Mouse (Mus musculus) urinary bladder, adult 18-20 months (tissue): ENCODE results near the gene Dda1.
"Not testable (repeated sequence)": the region's sequence is repeated elsewhere in the genome, so short reads cannot be mapped to it uniquely, and the experiment has no call there.

Experiments
- DNase-seq, 2 experiments: peaks; one replicate each; pipeline ENCODE4 v3.0.0; 2022; ENCODE audit warnings: low spot score in 2 of 2, mixed read lengths in 2 of 2

Gene Dda1

DNA sequence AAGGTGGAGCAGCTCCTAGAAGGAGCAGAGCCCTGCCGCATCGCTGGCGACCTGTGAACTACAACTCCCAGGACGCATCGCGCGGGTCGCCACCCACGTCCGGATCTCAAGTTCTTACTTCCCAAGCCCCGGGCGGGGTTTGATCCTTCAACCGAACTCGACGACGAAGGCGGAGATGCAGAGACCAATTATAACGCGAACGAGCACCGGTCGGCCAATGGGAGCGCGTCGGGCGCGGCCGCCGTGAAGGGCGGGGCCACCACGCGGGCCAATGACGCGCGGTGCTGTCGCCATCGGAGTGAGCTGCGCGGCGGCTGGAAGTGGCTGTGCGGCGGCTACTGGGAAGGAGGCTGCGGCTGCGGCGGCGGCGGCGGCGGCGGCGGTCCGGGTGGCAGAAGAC lies at the start of gene Dda1:
TSS of gene Dda1 (plus strand) at position 284 of the 400 bp plus-strand sequence.
- peak; percentile 85 to 97 for DNase-seq

DNA sequence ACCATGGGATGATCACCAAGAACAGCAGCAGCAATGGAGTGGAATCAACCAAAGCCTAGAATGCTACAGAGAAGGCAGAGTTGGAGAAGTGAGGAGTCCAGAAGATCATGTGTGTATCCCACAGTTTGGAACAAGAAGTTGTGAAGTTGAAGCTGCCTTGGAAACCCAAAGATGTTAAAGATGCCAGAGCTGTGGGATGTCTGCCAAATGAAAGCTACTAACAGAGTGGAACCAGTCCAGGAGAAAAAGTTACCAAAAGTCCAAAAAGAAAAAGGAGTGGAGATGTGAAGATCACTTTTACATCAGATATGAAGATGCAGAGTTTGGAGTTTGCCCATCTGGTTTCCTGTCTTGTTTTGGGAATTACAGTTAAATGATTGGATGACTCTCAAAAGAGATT lies 46.9 kb upstream of the Dda1 start:
- DNase-seq: no peak

DNA sequence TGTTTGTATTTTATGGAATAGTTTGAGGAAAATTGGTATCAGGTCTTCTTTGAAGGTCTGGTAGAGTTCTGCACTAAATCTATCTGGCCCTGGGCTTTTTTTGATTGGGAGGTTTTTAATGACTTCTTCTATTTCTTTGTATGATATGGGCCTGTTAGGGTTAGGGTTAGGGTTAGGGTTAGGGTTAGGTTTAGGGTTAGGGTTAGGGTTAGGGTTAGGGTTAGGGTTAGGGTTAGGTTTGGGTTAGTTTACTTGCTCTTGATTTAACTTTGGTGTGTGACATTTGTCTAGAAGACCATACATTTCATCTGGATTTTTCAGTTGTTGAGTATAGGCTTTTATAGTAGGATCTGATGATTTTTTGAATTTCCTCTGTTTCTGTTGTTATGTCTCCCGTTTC lies 36.1 kb upstream of the Dda1 start:
- DNase-seq: not testable (repeated sequence)

DNA sequence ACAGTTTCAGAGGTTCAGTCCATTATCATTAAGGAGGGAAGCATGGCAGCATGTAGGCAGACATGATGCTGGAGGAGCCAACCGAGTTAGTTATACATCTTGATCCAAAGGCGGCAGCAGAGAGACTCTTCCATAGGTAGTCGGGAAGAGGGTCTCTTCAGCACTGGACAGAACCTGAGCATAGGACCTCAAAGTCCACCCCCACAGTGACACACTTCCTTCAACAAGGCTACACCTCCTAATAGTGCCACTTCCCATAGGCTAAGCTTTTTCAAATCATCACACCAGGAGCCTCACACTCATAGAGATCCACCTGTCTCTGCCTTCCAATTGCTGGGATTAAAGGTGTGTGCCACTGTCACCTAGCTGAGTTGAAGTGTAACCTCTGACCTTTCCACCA lies 32.0 kb upstream of the Dda1 start:
- DNase-seq: no peak

DNA sequence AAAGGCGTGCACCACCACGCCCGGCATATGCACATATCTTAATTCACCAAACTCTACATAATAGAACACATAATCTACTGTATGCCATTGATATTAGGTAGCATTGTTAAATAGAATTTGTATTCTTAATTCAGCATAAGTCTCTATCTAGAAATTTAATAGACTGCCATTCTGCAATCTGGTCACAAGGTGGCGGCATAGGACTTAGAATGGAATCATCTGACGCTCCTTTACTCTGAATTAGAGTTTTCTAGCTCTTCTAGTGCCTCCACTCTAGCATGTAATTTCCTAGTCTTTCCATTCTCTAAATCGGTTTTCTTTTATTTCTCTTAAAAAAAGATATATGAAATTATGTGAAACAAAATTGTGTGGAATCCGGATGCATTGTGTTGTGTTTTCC lies 27.6 kb upstream of the Dda1 start:
- no peak for DNase-seq

DNA sequence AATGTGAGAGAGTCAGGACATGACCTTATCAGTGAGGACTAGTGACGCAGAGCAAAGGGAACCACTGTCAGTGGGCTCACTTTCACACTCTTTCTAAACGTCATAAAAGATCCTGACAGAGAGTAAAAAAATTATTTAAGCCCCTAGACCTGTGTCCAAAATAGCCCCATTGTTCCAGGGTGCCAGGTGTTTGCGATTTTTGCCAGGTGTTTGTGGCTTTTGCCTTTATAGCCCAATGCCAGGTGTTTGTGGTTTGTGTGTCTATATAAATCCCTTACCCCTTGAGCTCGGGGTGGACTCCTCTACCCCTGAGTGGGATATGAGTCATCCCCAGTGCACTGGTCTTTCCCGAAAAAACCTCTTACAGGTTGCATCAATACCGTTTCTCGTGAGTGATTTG lies 23.9 kb upstream of the Dda1 start:
- DNase-seq: no peak

DNA sequence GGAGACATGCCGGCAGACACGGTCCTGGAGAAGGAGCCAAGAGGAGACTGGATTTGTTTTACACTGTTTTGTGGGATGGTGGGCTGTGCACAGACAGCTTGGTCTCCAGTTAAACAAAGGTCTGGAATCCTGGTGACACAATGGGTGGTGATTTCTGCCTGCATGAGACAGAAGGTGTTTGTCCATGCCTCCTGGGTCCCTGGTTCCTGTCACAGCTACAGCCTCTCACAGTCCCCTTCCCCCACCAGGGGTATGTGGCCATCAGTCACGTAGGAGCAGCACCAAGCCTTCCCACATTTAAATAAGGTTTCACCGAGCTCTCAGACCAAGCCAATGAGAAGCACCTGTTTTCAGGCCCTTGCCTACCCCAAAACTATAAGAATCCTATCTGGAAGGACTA lies 17.7 kb upstream of the Dda1 start:
- DNase-seq: no peak

DNA sequence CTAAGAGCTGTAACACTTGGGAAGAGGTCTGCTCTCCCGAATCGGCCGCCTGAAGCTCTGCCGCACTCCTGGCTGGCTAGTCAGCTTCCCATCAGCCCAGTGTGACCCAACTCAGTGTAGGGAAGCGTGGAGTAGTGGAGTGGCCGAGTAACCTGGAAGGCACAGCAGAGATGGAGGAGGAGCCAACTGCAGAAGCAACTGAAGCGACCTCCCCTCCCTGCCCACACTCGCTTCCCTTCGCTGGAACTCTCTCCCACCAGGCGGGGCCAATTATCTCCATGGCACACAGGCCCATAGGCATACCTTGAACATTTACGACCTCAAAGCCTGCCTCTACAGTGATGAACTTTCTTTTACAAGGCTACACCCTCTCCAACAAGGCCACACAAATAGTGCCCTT lies 17.2 kb upstream of the Dda1 start:
- no peak for DNase-seq

DNA sequence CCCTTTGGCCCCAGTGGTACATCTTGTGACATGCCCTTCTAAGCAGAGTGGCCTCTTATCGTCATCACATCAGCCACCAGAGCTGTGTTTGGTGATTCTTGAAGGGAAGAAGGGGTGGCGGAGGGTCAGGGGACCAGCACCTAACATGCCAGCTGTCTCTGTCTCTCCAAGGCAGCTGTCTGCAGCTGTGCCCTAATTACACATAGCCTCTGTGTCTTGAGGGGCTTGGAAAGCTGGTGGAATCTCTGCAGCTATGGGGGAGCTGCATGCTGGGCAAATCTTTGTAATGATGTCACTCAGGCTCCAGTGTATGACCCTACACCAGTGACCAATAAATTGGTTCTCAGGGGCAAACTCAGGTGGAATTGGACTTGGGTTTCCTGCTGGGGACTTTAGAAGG lies 16.3 kb upstream of the Dda1 start:
- no peak for DNase-seq

DNA sequence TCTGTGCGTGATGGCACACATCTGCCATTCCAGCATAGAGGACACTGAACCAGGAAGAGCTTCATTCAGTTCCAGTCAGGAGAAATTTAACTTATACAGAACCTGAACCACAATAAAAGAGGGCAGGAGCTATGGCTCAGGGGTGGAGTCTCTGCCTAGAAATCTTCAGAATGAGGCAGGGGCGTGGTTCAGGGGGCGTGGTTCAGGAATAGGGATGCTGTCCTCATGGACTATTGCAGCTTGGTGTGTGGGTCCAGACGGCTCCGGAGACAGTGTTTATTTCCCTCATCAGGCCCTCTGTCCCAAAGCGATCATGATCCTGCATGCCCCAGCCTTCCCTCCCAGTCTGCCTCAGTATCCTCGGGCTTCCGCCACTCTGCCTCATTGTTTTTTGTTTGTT lies 14.3 kb upstream of the Dda1 start:
- DNase-seq: no peak

DNA sequence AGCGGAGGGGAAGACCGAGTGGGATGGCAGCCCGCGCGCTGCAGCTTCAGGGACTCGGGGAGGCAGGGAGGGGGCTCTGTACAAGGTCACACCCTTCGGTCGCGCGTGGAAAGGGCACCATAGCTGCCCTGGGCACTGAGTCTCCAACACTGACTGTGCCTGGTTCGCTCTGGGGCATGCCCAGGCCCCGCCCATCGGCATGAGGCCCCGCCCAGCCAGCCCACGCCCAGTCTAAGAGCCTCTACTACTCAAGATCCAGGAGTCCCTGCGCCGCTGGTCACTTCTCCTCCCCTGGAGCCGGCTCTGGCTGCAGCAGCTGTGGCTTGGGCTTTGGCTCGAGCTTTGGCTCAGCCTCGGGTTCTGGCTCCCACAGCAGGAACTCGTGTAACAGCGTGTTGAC lies 12.1 kb upstream of the Dda1 start:
- DNase-seq: no peak

DNA sequence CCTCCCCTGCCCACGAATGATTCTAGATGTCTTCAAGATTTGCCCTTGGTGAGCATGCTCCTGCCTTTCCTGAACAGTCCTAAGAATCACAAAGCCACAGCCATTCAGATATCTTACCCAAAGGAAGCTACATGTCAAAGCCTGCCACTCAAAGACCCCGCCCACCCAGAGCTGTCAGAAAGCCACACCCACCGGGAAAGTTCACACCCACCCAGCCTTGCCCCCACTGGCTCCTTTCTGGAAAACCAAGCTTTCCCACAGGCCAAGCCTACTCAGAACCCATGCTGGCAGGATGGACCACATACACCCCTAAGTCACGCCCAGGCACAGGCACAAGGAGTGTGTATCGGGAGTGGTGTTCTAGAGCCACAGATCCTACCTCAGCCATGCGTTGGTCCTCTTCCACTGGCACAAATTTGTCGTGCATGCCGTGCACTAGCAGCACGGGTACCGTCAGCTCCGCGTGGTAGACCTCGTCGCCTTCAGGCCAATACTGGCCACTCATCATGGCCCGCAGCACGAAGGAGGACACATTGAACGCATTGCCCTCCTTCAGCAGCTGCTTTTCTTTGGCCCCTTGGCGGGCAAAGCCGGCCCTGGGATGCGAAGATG lies 11.2 kb upstream of the Dda1 start:
- no peak for DNase-seq

DNA sequence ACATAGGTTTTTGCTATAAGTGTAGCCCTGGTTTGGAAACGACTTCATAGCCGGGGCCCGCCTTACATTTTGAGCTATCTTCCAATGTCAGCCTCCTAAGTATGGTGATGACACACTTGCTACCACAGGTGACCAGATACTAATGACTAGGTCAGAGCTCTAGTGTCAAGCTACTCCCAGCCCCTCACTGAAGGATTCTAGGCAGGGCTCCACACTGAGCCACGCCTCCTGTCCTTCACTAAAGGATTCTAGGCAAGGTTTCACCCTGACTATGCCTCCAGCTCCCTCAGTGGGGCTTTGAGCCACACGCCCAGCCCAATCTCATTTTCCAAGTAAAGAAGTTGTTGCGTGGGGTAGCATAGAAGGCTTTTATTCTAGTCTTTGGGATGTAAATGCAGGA lies 8.3 kb upstream of the Dda1 start:
- DNase-seq: no peak

DNA sequence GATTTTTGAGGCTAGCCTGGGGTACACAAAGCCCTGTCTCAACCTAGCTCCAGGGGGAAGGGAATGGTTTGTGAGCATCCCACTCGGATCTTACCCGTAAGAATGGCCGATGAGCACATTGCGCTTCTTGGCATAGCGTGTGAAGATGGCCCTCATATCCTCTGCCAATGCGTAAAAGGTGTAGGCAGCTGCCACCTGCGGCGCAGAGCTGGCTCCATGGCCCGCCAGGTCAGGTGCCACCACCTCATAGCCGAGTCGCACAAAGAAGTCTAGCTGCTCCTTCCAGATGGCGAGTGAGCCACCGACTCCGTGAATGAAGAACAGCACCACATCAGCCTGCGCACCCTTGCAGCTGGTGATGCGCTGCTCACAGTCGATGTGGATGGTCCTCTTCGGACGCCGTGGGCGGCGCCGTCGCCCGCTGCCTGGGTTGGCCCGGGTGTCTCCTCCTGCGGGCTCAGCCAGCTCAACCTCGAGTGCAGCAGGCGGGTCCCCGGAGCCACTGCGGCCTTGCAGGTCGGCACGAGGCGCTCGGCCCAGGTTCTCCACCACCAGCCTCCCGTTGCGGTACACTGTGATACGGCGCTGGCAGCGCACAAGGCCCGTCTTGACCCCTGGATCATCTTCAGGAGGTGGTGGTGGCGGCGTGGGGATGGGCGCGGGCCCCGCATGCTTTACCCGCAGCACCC lies 7.7 kb upstream of the Dda1 start:
- no peak for DNase-seq

DNA sequence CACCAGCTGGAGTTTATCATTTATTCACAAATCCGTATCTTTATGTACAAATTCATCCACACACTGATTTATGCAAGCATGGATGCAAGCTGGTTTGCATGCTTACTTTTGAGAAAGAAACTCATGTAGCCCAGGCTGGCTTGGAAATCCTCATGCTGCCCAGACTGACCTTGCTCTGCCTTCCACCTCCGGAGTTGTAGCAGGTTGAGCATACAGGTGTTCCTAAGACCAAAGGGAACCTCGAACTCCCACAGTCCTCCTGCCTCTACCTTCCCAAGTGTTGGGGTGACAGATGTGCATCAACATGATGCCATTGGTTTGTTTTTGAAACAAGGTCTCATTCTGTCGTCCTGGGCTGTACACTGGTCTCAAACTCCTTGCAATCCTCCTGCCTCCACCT lies 6.8 kb upstream of the Dda1 start:
- DNase-seq: no peak

DNA sequence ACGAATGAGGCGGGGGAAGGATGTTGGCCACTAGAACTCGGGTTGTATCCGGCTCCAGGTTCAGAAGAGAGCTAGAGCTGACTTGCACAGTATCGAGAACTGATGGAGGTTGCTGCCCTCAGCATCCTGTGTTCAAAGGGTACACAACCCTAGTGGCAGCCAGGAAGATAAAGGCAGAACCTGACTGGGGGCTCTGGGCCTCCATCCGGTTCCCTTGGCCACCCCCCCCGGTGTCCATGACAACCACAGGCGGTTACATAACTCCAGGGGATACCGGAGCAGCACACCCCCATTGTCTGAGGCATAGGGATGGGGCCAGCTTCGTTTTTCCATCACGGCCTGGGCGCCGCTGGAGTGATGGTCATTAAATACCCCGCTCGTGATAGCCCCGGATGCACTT lies 6.2 kb upstream of the Dda1 start:
- DNase-seq: no peak

DNA sequence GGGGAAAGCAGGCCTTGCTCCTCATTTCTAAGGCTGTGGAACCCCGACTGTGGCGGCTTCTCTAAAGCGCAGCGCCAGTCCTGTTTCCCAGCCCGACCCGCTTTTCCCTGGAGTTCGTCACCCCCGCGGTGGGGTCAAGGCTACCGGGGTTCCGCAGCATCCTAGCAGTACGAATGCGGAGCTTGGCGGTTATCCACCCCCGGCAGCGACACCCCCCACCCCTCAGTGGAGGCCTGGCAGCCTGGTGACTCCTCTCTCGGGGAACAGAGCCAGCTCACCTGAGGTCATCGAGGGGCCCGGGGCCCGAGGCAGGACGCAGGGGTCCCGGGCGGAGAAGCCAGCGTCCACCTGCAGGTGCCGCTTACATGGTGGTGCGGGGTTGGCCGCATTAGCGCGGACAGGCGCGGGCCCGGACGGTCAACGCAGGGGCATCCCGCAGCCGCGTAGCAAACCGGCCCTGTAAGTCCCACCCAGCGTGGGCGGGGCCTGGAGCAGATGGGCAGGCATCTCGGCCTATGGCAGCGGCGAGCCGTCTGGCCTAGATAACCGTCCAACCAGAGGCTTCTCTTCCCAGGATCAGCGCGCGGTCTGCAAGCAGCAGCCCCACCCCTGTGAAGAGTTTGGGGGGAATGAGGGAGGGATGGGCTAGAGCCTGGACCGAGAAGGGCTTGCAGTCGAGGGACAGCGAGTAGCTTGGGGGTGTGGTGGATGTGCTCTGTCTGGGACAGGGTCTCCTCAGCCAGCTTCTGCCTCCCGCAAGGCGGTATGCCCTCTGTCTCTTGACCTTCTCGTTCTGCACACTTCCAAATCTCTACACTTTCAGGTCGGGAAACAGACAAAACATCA lies 5.6 kb upstream of the Dda1 start, which contains the start of gene Abhd8:
TSS of gene Abhd8 (minus strand) at position 468 of the 846 bp plus-strand sequence.
- DNase-seq: peak; percentile 93 to 99

DNA sequence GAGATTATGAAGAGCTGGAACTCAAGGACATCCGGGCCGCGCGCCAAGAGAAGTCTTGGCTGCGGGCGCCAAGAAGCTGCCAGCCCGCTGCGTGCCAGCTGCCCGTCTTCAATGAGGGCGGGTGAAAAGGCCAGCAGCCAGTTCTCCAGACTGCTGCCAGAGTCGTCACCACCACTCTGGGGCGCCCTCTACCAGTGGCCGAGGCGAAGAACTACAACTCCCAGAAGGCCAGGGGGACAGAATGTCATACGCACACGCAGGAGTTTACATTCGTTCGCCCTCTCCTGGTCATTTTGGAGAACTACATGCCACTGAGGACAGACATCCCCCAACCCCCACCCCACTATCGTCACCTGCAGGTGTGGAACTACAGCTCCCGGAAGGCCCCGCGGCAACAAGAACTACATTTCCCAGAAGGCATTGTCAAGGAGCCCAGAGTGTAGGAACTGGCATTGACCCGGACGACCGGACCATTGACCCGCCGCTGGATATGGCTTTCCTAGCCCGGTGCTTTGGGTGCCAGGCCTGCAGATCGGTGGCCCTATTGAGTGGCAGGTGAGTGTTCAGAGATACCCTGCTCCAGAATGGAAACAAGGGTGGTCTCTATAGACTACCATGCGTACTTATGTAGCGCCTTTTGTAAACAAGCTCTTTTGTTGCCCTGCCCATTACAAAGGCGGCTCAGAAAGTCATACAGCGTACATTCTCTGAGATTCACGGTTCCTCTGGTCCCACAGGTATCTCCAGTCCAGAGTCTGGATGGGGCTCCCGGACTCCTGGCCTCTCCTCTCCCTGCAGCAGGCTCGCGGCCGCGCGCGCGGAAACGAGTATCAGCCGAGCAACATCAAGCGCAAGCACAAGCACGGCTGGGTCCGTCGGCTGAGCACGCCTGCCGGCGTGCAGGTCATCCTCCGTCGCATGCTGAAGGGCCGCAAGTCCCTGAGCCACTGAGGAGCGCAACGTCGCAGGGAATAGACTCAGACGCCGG lies 4.2 kb upstream of the Dda1 start, which contains the start of gene Mrpl34:
TSS of gene Mrpl34 (plus strand) at position 447 of the 988 bp plus-strand sequence.
- DNase-seq: peak; percentile 96 to 98

DNA sequence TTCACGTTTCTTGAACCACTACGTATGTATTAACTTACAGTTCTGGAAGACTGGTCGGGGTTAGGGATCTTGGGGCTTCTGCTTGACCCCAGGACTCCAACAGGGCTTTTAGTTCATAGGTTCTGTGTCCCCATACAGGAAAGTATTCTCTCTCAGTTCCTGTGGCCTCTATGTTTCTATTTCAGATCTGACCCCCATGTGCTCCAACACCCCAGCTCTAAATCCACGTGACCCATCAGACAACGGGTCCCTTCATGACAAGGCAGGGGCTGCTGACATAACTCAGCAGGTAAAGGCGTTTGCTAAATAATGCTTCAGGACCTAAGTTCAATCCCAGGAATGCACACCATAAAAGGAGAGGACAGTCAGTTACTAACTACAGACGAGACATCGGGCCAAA lies 3.3 kb upstream of the Dda1 start:
- DNase-seq: no peak

DNA sequence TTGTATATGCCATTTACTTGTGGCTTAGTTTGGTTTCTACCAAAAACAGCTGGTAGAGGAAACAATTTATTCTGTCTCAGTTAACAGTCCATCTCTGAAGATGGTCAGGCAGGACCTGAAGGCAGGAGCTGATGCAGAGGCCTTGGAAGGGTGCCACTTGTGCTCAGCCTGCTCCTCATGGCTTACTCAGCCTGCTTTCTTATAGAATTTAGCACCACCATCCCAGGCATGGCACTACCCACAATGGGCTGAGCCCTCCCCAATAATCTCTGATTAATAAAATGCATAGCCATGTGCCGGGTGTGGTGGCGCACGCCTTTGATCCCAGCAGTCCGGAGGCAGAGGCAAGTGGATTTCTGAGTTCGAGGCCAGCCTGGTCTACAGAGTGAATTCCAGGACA lies 2.8 kb upstream of the Dda1 start:
- DNase-seq: no peak

DNA sequence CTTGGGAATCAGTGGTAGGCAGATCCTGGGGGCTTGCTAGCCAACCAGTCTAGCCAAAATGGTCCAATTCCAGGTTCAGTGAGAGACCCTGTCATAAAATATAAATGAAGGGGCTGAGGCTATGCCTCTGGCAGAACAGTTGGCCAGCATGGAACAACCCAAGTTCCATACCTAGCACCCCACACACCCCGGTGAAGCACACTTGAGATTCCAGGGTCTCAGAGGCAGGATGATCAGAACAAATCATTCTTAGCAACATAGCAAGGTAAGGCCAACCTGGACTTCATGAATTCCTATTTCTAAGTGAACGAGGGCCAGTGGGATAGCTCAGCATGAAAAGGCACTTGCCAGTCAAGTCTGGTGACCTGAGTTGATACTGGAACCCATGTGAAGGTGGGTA lies 1.8 kb upstream of the Dda1 start:
- DNase-seq: no peak

DNA sequence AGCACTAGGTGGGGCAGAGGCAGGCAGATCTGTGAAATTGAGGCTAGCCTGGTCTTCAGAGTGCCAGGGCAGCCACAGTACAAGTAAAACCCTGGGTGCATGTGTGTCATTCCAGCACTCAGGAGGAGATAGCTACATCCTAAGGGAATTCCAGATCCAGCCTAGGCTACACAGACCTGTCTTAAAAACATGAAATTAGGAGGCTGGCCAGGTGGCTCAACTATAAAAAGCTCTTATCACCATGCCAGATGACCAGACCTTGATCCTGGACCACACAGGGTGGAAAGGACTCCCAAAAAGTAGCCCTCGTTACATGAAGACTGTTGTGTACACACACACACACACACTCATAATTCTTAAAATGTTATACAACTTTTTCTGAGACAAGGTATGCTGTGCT lies 998 bp upstream of the Dda1 start:
- DNase-seq: no peak
